Mouse (Mus musculus) urinary bladder, postnatal 25 days (tissue): ENCODE data around the gene Sdk2.

Experiments
- DNase-seq: peaks from one replicate; pipeline ENCODE4 v3.0.0; 2022; ENCODE audit warnings: low spot score

The Sdk2 gene

DNA sequence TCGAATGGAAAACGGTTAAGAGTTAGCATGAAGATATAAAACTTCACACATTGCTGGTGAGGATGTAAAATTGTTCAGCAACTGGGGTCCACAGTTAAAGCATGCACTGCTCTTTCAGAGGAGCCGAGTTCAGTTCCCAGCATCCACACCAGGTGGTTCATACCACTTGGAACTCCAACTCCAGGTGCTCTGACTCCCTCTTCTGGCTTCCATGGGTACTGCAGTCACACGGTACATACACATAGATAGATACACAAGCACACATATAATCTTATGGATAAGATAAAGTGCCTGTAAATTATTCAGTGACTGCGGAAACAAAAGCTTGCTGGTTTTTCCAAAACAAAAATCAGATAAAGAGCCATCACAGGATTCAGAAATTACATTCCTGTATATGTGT lies 19.9 kb downstream of the Sdk2 start:
- no peak for DNase-seq

DNA sequence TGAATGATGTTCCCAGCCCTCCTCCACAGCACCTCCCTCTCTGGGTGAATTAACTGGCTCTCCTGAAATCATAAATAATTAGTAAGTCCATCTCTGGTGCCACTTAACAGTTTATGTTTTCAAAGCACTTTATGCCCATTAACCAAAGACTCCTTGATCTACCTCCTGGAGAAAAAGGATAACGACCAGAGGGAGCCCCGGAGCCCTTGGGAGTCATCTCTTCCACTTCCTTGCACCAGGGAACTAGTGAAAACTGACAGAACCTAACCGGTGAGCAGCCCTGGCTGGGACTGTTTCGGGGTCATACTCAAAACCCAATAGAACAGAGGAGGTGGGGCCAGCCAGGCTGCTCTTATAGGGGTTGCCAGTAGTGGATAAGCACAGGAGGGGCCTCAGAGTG lies 22.5 kb downstream of the Sdk2 start:
- no peak for DNase-seq

DNA sequence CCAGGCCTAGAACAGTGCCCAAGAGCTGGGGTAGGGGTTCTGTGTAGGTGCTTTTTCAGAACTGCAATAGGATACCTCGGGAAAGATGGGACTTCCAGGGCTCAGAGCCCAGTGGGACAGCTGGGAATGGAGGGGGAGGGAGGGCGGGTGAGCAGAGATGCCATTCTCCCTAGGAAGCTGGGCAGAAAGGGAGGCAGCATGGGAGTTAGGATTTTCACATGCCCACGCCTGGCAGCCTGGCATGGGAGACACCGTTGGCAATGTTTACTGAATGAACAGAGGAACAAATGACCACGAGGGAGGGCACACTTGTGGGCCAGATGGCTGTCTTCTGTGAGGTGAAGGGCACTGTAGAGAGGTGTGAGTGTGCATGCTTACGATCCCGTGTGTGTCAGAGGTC lies 23.3 kb downstream of the Sdk2 start:
- no peak for DNase-seq

DNA sequence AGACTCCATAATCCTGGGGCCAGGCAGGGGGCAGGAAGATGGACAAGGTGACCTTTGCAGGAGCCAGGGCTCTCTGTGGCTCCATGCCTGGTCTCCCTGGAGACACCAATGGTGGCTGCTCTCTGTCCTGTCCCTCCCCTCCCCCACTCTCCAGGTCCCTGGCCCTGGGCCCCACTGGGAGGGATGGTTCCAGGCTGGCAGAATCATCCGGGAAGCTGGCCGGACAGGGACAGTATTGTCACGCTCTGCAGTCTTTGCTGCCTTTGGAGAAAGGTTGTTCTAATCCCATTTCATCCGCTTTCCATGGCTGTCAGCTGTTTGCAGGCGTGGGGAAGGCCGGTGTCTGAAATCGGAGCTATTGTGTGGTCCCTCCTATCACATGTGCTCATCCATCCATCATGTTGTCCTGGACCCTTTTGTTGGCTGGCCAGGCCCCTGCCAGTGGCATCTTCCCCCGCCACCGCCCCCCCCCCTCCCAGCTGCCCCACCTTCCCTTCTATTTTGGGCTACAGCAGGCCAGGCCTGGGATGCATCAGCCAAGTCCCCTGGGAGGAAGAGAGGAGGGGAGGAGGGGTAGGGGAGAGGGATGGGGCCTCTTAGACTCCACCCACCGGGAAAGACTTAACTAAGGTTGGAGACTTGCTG lies 26.3 kb downstream of the Sdk2 start:
- DNase-seq, result no peak

DNA sequence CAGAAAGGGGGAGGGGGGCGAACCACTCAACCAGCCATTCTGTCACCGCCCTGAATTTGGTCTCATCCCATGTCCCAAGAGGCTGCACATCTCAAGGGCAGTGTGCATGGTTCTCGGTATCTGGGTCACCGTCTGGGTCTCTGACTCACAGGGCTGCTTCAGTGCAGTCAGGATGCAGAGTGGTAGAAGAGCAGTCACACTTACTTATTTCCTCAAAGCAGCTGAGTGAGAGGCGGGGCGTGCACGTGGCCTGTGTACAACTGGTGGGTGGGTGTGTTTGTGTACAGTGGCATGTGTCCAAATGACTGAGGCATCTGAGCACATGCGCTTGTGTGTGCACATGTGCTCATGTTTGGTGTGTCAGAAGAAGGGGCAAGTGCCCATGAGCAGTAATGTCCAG lies 28.8 kb downstream of the Sdk2 start:
- DNase-seq, result peak; percentile 17

DNA sequence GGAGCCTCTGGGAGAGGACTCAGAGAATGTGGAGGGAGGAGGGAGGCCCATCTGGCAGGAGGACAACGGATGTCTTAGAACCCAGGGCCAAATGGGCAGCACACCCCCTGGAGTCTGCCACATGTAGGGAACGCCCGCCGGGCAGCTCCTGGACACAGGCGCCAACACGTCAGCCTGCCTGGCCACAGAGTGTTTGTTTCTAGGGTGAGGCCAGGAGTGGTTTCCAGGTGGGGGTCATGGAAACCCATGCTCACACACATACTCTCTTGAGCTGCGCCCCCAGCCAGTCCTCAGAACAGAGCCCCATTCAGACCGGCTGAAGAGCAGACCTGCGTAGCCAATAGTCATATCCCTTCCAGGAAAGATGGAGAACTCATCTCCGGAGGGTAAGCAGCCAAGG lies 35.4 kb downstream of the Sdk2 start:
- DNase-seq, result no peak

DNA sequence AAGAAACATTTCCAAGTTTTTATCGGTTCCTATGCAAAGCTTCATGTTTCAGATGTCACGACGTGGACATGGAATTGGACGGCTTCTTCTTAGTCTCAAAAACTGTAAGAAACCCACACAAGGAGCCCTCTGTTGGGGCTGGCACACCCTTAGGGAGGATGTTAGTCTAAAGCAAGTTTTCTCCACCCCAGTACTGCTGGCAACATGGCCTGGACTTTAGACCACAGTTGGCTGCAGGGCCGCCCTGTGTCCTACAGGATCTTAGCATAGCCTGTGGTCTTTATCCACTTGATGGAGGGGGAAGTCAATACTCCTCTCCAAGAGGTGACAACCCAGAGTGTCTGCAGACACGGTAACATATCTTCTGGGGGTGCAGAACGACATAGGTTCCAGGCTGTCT lies 36.6 kb downstream of the Sdk2 start:
- DNase-seq, result no peak

DNA sequence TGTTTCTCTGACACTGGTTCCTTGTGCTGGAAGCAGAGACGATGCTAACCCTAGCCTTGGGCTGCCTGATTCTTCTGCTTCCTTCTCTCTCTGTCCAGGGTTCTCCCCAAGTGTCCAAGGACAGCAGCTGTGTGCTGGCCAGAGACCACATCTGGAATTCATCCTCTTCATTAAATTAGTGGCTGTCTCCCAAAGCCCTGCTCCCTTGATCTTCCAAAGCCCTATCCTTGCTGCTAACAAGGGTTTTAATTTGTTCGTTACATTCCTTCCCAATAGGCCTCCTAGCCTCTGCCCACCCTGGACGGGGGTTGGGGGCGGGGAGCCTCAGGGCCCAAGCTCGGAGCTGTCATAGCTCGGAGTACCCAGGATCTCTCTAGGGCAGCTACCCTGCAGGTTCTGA lies 38.3 kb downstream of the Sdk2 start:
- DNase-seq, result no peak

DNA sequence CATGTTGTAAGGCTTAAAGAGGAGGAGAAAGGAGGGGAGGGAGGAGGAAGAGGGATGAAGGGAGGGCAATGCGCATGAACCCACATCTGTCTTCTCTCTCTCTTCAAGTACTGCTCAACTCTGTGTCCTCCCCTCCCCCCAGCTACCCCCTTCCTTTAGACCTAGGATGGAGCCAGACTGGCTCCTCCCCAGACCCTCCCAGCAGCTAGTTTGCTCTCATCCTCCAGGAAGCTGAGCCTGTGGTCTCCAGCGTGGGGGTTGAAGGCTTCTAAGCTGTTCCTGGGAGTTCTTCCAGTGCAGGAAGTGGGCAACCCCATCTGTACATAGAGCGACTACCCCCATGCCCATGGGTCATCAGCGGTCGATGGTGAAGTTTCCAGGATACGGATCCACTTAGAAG lies 38.8 kb downstream of the Sdk2 start:
- DNase-seq, result no peak

DNA sequence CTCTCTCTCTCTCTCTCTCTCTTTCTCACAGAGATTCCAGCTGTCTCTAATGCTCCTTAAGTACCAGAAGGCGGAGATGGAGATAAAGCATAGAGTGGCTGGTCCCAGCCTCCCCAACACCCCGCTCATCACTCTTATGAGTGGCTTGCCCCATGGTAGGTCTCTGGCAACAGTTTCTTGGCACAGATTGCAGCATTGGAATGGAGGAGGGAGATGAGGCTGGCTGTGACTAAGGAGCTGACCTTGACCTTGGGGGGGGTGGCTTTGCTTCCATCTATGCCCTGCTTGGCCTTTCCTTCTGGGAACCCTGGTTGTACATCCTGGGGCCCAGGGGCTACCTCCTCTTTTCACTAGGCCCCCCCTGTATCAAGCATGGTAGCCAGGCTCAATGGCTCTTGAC lies 41.8 kb downstream of the Sdk2 start:
- no peak for DNase-seq

DNA sequence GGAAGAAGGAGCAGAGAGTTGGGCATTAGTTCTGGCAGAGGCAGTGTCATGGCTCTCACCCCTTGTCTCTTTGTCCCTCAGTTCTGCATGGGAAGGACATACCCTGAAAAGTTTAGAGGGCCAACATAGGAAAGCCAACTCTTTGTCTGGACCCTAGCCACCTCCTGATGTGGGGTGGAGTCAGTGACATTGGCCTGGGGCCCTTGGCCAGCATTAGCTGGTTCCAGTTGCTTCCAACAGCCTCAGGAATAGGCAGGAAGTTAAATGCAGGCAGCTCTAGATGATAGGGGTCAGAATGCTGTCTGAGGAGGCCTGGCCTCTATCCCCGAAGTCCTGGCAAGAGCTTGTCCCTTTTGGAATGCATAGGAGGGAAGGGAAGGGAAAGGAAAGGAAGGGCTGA lies 42.9 kb downstream of the Sdk2 start:
- no peak for DNase-seq

DNA sequence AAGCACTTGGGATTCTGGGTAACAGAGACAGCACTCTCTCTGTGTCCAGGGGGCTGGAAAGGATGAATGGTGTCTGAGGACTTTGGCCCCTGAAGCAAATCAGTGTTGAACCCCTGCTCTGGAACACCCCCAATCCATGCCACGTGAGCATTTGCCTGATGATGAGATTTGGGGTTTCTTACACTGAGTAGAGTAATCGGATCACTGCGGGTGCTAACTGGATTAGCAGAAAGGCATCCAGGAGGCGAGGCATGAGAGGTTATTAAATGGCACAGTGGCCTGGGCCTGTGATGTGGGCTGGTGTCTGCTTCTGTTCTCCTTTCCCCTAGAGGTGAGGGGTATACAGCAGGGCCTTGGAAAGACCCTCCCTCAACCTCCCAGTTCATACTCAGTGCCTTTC lies 44.7 kb downstream of the Sdk2 start:
- DNase-seq, result no peak

DNA sequence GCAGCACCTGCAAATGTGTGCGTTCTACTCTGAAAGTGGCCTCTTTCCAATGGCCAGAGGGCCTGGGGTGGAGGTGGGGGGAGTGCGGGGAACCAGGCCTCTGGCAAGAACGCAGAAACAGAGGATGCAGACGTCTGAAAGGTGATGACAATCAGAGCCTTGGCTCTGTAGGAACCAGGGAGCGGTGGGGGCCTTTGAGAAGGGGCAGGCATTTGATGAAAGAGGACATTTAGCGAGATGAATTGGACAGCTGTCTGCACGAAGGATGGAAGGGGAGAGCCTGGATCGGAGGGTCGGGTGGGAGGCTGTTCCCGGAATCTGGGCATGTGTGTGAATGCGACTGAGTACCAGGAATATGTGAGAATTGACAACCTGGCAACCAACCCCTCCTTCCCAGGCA lies 47.8 kb downstream of the Sdk2 start:
- DNase-seq, result no peak

DNA sequence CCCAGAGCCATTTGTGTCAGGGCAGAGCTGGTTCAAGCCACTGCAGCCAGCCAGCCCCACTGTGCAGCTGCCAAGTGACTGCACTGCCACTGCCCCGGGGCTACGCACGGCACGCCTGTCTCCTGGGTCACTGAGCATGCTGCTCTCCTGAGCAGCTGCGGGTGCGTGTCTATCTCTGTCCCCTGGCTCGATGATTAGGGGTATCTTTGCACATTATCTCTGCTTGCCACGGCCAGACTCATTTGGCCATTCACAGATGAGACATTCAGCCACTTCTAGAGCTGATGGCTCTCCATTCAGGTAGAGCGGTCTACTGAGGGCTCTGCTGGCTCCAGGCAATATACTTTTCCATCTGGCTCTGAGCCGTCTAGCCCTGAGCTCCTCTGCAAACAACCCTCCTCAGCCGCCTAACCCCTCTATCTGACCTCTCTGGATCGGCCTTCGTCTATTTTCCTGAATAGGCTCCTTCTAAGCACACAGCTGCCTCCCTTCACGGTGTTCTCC lies 49.9 kb downstream of the Sdk2 start:
- no peak for DNase-seq

DNA sequence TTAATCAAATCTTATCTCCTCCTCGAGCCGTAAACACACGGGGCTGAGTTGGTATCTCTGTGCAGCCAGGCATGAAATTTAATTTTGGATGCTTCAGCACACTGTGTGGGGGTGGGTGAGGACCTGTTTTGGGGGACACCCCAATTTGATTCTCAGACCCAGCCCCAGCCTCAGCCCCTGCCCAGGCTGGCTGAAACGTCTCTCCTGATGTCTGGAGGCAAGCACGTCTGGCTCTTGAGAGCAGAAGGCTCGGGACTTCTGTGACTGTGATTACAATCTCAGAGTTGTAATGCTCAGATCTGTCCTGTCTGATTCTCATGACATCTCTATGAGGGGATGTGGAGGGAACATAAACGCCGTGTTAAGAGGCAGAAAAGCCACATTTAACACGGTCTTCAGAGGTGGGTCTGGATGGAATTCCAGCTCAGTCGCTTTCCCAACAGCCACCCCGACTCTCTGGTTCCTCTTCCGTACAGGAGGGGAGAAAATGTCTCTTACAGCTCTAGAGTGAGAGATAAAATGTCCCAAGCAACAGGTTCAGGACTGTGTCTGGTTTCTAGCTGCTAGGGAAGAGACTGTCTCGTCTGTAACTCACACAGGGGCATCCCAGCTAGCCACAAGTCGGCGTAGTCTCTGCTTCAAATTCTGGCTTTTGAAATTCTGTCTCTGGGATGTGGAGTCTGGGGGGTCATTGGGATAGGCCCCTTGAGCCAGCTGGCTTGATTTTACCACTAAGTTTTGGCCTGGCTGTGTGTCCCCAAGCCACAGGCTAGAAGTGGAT lies 50.5 kb downstream of the Sdk2 start:
- no peak for DNase-seq

DNA sequence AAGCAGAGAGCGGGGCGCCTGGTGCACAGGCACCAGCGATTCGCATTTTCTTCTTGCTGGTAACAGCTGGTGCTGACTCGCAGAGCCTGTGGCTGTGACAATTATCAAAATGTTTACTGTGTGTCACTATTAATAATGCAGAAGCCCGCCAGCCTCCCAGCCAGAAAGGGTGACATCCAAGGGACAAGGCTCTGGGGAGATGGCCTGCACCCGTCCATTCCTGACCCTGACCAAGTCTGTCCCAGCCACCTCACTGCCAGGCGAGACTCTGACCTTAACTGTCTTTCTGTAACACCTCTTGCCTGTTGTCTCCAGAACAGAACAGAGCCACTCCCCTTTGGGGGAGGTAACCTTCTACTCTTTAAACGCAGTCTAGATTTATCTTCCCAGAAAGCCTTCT lies 55.3 kb downstream of the Sdk2 start:
- DNase-seq, result no peak

DNA sequence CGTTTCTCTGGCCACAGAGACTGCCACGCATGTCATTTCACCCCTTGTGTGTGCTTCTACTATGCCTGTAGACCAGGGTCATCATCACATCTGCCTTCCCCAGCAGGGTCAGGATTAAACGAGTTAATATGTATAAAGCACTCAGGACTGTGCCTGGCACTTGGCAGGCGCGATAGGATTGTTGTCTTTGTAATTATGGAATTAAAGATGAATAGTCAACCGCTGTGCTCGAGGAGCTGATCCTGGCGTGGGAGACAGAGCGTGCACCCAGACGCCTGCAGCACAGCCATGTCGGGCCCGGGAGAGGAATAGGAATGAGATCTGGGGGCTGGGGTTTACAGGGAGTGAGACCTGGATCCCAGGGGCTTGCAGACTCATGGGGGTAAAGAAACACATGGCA lies 61.0 kb downstream of the Sdk2 start:
- DNase-seq, result no peak

DNA sequence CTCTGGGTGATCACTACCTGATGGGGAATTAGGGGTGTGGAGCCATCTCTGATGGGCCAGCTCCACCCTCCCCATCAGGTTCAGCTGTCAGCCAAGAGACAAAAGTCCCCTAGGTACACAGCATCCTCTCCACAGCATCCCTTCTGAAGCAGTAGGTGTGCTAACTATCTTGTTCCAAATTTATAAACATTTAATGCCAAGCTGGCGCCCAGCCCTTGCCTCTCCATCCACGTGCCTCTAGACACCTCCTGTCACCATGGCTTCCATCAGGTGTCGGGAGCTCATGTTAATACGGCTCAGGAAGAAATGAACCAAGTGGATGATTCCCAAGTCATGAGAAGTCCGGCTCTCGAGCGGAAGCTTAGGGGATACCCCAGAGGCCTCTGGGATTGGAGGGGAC lies 62.2 kb downstream of the Sdk2 start:
- no peak for DNase-seq

DNA sequence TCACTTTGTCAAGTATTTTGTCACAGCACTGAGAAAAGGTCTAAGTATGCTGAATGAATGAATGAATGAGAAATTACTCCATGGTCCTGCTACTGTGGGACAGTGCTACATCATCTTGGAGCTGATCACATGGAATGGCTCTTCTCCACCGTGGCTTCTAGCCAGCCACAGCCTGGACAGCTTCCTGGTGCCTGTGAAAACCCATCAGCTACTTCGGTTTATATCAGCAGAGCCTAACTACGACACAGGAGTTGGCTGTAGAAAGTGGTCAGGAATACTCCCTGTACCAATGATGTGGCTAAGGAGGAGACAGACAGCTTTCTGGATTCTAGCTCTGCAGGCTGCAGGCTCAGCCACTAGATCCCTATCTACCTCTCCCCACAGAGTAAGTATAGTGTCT lies 63.7 kb downstream of the Sdk2 start:
- DNase-seq, result no peak

DNA sequence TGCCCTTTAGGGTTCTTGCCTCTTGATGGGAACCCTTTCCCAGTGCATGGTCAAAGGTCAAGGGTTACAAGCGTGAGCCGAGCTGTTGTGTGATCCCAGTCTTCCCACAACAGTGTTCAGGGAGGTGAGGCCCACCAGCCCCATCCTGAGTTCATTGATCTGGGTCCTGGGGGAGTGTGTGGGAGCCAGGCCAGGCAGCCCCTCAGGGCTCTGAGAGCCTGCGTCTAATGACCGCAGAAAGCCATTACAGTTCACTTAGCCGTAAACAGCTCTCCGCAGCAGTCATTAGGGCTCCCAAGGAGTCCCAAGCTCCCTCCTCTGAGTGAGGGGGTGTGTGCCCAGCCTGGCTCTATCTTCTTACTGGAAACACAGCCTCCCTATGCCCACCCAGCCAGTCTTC lies 66.8 kb downstream of the Sdk2 start:
- DNase-seq, result no peak

DNA sequence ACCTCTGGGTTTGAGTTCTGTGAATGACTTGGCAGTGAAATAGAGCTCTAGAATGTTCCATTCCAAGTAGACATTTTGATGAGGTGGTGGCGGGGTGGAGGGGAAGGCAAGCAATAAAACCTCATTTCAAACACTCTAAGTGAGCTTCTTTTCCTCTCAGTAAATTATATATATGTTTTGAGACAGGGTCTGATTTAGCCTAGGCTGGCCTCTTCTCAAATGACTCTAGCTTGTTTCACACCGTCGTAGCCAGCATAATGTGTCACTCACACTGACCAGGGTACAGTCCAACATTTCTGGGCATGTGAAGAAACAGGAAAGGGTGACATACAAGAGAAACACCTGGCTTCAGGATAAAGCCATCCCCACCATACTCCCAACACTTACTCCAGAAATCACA lies 68.1 kb downstream of the Sdk2 start:
- no peak for DNase-seq

DNA sequence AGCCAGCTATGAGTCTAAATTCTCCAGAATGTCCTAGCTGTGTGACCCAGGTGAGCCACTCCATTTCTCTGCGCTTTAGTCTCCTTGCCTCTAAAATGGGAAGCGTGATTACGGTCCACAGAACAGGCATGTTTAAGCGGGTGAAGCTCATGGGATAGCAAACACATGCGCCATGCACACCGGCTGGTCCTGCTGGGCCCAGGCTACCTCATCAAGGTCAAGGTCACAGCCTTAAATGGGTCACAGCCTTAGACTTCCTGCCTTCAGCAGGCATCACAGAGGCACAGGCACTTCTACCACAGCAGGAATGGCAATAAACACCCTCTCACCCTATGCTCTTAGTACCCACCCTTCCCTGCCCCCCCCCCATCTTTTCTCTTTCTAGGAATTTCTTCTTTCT lies 72.9 kb downstream of the Sdk2 start:
- no peak for DNase-seq

DNA sequence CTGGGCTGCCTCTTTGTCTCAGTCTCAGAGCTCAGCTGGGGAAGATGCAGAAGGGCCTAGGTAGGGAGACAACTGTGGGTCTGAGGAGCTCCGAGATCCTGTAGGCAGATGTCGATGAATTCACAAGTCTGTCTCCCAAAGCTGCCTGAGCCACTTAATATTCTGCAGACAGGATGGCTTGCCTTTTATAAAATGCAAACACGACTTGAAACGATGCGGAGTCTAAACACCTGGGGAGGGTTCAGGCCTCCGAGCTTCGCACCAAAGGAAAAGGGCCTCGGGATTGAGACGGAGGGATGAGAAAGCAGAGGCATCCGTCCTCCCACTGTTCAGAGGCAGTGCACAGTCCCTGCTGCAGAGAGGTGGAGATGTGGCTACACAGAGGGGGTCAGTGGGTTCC lies 74.0 kb downstream of the Sdk2 start:
- DNase-seq, result no peak

DNA sequence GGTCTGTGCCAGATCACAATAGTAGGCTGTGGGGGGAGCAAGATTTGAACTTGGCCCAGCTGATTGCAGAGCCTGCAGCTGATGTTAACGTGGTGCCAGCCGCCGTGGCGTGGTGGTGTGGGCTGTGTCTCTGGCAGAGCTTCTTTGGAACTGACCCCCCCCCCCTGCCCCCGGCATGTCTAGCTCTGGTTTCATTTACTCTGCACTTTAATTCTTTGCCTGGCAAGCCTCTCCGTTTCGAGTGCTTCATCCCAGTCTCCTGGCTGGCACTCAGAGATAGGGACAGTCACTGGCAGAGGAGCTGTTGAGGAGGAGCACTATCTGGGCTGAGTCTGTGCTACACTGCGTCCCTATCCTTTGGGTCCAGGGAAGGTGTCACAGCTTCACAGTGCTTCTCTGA lies 75.0 kb downstream of the Sdk2 start:
- DNase-seq, result no peak
